Mouse (Mus musculus): Measurements from ENCODE around the gene Rfng. TPM values are rescaled to one million over a fixed set of nuclear protein-coding genes. Genes with fewer than 3 reads are reported as not detected.
"Not testable (repeated sequence)": the region's sequence is repeated elsewhere in the genome, so short reads cannot be mapped to it uniquely, and the experiment has no call there.

The Rfng gene
- polyA plus RNA-seq, 1 experiment from 2014 or later = 23.7 TPM

DNA sequence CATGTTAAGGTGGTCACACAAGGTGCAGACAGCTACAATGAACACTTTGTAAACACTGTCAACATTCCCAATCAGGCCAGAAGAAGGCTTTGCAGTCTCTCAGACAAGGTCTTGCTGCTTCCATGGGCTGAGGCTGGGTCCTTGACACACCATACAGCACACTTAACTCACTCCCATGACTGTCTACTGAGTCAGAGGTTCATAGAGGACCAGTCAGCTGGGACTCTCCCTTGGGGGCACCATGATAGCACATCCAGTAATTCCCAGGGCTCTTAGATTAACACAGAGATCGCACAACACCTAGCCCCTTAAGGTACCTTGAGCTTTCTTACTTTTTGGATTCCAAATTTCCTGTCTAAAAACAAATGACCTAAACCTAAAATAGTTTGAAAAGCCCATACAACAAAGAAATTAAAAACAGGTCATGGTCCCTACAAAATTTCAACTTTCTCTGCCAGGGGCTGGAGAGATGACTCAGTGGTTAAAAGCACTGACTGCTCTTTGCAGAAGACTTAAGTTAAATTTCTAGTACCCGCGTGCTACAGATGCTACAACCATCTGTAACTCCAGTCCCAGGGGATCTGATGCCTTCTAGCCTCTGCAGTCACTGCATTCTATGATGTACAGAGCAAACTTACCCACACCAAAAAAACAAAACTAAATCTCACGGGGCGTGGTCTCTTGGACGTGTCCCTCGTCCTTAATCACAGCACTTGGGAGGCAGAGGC lies 10.4 kb downstream of the Rfng start:
- Histone ChIP-seq H3K27me3 (ENCODE audit: control insufficient read depth, insufficient read depth, low read length) (no peaks in the 10 kb centered on the region), H3K4me1 (ENCODE audit: control insufficient read depth, insufficient read depth, low read length) (0 out of 2 replicates have a peak, but pooled peaks cover 2% of the 10 kb centered on the region), H3K36me3 (ENCODE audit: control insufficient read depth, insufficient read depth, low read length) (no peaks in the 10 kb centered on the region), H3K4me3 (ENCODE audit: low read depth, low read length) (no peak overlapping the region), H3K9me3 (ENCODE audit: control insufficient read depth, low read length) (no peaks in the 10 kb centered on the region), H3K27ac (replicated peaks; ENCODE audit: low read depth, low read length) (no peak overlapping the region), H3K9ac (ENCODE audit: low read length) (no peak overlapping the region), H3K4me2 (ENCODE audit: low read depth, severe bottlenecking) (no peak overlapping the region)
- ATAC-seq (ENCODE audit: insufficient number of reproducible peaks, low FRiP score, low TSS enrichment, low read depth) (no peak), DNase-seq (ENCODE audit: low spot score) (no peak)
- WGBS = 86% methylated on average over 7 of the region's 7 CpGs

DNA sequence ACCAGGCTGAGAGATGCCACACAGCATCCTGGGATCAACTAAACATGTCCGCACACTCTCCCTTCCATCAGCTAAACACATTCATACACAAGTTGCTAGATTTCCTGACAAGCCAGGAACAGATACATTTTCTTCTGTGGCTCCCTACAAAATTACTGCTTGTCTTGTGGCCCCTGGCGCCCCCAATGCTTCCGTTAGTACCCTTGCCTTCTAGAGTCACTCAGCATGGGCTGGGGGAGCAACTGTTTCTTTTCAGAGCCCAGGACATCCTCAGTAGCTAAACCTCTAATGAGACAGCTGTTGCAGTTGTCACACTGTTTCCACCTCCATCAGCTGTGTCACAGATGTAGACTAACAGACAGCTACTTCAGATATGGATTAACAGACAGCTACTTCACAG lies 11.3 kb downstream of the Rfng start:
- Histone ChIP-seq H3K36me3 (ENCODE audit: control insufficient read depth, insufficient read depth, low read length) (no peaks in the 10 kb centered on the region), H3K27me3 (ENCODE audit: control insufficient read depth, insufficient read depth, low read length) (no peaks in the 10 kb centered on the region), H3K27ac (replicated peaks; ENCODE audit: low read depth, low read length) (no peak overlapping the region), H3K4me1 (ENCODE audit: control insufficient read depth, insufficient read depth, low read length) (0 out of 2 replicates have a peak, but pooled peaks cover 2% of the 10 kb centered on the region), H3K4me2 (ENCODE audit: low read depth, severe bottlenecking) (no peak overlapping the region), H3K9me3 (ENCODE audit: control insufficient read depth, low read length) (no peaks in the 10 kb centered on the region), H3K9ac (ENCODE audit: low read length) (no peak overlapping the region), H3K4me3 (ENCODE audit: low read depth, low read length) (no peak overlapping the region)
- ATAC-seq (ENCODE audit: insufficient number of reproducible peaks, low FRiP score, low TSS enrichment, low read depth) = no peak
- 74% methylated on average over 3 of the region's 3 CpGs for WGBS
- DNase-seq (ENCODE audit: low spot score) = no peak

DNA sequence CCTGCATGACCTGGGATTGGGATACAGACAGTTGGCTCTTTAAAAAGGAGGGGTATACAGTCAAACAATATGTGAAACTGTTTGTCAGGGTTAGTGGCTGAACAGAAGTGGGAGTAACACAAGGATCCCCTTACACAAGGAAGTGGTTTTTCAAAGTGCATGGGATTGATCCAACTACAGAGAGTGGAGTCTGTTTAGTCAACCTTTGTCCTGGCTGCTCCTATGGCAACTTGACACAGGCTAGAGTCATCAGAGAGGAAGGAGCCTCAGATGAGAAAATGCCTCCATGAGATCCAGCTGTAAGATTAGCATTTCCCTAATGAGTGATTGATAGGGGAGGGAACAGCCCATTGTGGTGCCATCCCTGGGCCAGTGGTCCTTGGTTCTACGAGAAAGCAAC lies 15.8 kb downstream of the Rfng start:
- Histone ChIP-seq H3K4me2 (ENCODE audit: low read depth, severe bottlenecking) (no peak overlapping the region), H3K27ac (replicated peaks; ENCODE audit: low read depth, low read length) (no peak overlapping the region), H3K27me3 (ENCODE audit: control insufficient read depth, insufficient read depth, low read length) (no peaks in the 10 kb centered on the region), H3K9me3 (ENCODE audit: control insufficient read depth, low read length) (no peaks in the 10 kb centered on the region), H3K4me3 (ENCODE audit: low read depth, low read length) (no peak overlapping the region), H3K9ac (ENCODE audit: low read length) (no peak overlapping the region), H3K36me3 (ENCODE audit: control insufficient read depth, insufficient read depth, low read length) (no peaks in the 10 kb centered on the region), H3K4me1 (ENCODE audit: control insufficient read depth, insufficient read depth, low read length) (no peaks in the 10 kb centered on the region)
- WGBS = 69% methylated on average over 1 of the region's 1 CpGs
- no peak for ATAC-seq (ENCODE audit: insufficient number of reproducible peaks, low FRiP score, low TSS enrichment, low read depth)
- no peak for DNase-seq (ENCODE audit: low spot score)

DNA sequence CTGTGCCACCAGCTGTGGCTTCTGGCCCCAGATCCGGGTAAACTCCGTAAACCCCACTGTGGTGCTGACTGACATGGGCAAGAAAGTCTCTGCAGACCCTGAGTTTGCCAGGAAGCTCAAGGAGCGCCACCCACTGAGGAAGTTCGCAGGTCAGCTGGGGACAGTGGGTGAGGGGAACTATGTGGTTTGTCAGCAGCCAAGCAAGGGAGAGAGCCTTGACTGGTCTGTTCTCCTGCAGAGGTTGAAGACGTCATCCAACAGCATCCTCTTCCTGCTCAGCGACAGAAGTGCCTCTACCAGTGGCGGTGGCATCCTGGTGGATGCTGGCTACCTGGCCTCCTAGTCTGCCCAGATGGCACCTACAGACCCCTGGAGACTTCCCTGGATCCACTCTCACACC lies 17.0 kb downstream of the Rfng start:
- H3K9me3 ChIP-seq (ENCODE audit: control insufficient read depth, low read length); ATAC-seq (ENCODE audit: insufficient number of reproducible peaks, low FRiP score, low TSS enrichment, low read depth); H3K4me2 ChIP-seq (ENCODE audit: low read depth, severe bottlenecking); H3K27me3 ChIP-seq (ENCODE audit: control insufficient read depth, insufficient read depth, low read length); DNase-seq (ENCODE audit: low spot score); H3K4me1 ChIP-seq (ENCODE audit: control insufficient read depth, insufficient read depth, low read length); H3K9ac ChIP-seq (ENCODE audit: low read length); H3K36me3 ChIP-seq (ENCODE audit: control insufficient read depth, insufficient read depth, low read length); H3K4me3 ChIP-seq (ENCODE audit: low read depth, low read length); H3K27ac ChIP-seq (replicated peaks; ENCODE audit: low read depth, low read length): not testable (repeated sequence)
- WGBS = 76% methylated on average over 3 of the region's 7 CpGs

DNA sequence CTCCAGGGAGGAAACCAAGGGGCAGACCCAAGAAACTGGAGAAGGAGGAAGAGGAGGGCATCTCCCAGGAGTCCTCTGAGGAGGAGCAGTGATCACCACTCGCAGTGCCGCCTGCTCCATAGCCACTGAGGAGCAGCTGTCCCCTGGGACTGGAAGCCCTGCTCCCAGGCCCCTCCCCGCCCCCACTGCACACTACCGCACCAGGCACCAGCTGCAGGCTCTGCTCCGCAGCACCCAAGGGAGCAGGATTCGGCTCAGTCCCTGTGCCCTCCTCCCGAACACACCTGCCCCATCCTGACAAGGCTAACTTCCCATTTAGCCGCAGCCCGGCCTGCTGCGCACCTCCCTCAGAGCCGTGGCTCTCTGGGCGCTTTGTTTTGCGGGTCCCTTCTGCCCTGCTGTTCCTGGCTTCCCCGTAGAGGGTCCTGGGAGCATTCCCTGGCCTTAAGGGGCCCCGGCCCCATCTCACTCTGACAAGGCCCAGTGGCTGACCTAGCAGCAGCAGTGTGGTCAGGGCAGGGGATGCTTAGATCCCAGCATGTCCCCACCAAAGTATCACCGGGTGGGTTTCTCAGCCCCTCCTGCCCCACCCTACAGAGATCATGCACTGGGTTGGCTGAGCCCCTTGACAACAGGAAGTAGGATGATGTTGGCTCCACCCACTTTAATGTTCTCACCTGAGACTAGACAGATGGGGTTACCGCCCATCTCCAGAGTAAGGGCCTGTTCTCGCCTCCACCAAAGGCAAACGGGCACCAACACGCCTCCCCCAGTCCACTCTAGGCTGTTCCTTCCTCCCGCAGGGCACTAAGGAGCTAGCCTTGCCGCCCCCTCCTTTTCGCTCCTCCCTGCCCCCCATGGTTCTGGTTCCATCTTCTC lies 20.6 kb downstream of the Rfng start:
- not testable (repeated sequence) for H3K27ac ChIP-seq (replicated peaks; ENCODE audit: low read depth, low read length); H3K27me3 ChIP-seq (ENCODE audit: control insufficient read depth, insufficient read depth, low read length); H3K9ac ChIP-seq (ENCODE audit: low read length); DNase-seq (ENCODE audit: low spot score); ATAC-seq (ENCODE audit: insufficient number of reproducible peaks, low FRiP score, low TSS enrichment, low read depth); H3K4me1 ChIP-seq (ENCODE audit: control insufficient read depth, insufficient read depth, low read length); H3K4me2 ChIP-seq (ENCODE audit: low read depth, severe bottlenecking); H3K4me3 ChIP-seq (ENCODE audit: low read depth, low read length); H3K9me3 ChIP-seq (ENCODE audit: control insufficient read depth, low read length); H3K36me3 ChIP-seq (ENCODE audit: control insufficient read depth, insufficient read depth, low read length)
- 0% methylated on average over 3 of the region's 23 CpGs for WGBS

DNA sequence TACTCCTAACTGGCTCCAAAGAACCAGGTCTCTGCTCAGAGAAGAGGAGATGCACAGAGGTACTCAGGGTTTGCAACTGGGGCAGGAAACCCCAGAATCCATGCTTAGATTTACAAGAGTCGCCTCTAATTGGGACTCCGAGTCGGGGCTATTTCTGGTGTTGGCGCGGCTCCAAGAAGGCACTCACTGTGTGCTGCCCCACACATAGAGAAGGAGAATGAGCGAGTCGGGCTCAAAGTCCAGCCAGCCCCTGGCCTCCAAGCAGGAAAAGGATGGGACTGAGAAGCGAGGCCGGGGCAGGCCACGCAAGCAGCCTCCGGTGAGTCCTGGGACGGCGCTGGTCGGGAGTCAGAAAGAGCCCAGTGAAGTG lies 21.4 kb downstream of the Rfng start, which contains the start of gene Hmga1b:
Gene Hmga1b (plus strand): TSS at position 123 of the 370 bp plus-strand sequence.
- H3K4me2 ChIP-seq (ENCODE audit: low read depth, severe bottlenecking); H3K4me3 ChIP-seq (ENCODE audit: low read depth, low read length): not testable (repeated sequence)

DNA sequence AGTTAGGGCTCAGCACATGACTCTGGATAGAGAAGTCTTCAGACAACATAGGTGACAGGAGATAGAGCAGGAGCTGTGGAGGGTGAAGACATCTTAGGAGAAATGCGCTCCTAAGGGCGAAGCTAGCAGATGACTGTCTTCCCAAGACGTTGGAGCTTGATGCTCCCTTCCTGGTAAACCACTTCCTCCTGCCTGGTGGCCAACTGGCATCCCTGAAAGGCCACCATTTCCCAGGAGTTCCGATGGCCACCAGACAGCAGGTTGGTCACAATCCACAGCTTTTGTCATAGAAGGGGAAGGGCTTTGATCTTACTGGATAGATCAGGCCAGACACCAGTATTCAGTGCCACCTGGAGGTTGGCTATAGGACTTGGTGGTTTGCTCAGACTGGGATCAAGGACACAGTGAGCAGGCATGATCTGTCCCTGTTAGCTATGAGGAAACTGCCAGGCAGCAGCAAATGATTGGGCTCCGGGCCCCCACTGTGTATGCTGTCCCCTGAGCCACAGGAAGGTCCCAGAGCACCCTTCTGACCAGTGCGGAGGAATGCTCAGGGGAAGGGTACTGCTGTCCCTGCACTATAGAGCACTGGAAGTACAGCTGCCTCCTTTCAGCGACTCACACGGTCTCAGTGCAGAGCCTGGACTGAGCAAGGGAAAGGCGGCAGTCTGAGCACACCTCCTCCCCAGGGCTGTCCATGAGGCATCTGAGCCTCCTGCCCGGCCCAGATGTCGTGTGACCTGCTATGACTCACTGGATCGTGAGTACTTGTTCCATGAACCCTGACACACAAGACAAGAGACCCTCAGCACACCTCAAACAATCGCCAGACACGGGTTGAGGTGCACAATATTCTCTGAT lies 22.0 kb downstream of the Rfng start:
- no peak overlapping the region for H3K4me2 ChIP-seq (ENCODE audit: low read depth, severe bottlenecking)
- 75% methylated on average over 14 of the region's 14 CpGs for WGBS
- H3K9me3 ChIP-seq (ENCODE audit: control insufficient read depth, low read length) = peaks cover 8% of the 10 kb centered on the region; the same call in 1 of the 2 replicates
- DNase-seq (ENCODE audit: low spot score) = no peak
- H3K27ac ChIP-seq (replicated peaks; ENCODE audit: low read depth, low read length) = no peak overlapping the region
- no peak overlapping the region for H3K4me3 ChIP-seq (ENCODE audit: low read depth, low read length)
- no peak for ATAC-seq (ENCODE audit: insufficient number of reproducible peaks, low FRiP score, low TSS enrichment, low read depth)
- peaks cover 10% of the 10 kb centered on the region for H3K27me3 ChIP-seq (ENCODE audit: control insufficient read depth, insufficient read depth, low read length)
- H3K36me3 ChIP-seq (ENCODE audit: control insufficient read depth, insufficient read depth, low read length) = no peaks in the 10 kb centered on the region
- H3K4me1 ChIP-seq (ENCODE audit: control insufficient read depth, insufficient read depth, low read length) = no peaks in the 10 kb centered on the region
- no peak overlapping the region for H3K9ac ChIP-seq (ENCODE audit: low read length)

More for the DNA sequence above, 21.4 kb downstream of the Rfng start, which contains the start of gene Hmga1b:
- H3K4me1 ChIP-seq (ENCODE audit: control insufficient read depth, insufficient read depth, low read length); H3K27me3 ChIP-seq (ENCODE audit: control insufficient read depth, insufficient read depth, low read length); H3K27ac ChIP-seq (replicated peaks; ENCODE audit: low read depth, low read length); H3K9ac ChIP-seq (ENCODE audit: low read length); H3K36me3 ChIP-seq (ENCODE audit: control insufficient read depth, insufficient read depth, low read length); DNase-seq (ENCODE audit: low spot score); ATAC-seq (ENCODE audit: insufficient number of reproducible peaks, low FRiP score, low TSS enrichment, low read depth); H3K9me3 ChIP-seq (ENCODE audit: control insufficient read depth, low read length): not testable (repeated sequence)
- WGBS = 23% methylated on average over 13 of the region's 14 CpGs

DNA sequence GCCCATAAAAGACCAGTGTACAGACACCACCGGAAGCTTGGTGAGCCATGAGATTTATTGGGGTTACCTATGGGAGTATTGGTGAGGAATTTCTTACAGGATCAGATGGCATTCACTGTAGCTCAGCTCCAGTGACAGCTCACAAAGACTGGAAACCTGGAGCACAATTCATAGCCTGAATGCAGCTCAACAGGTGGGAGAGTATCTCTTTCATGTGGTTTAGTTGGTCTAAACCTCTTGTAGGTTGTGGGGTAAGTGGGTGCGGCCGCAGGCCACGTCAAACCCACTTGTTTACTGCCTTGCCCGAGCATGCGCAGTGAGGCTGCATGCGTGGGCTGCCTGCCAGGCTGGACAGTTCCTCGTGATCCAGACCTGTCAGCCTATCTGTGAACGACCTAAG lies 23.8 kb downstream of the Rfng start:
- Histone ChIP-seq H3K4me3 (ENCODE audit: low read depth, low read length) (no peak overlapping the region), H3K9ac (ENCODE audit: low read length) (no peak overlapping the region), H3K36me3 (ENCODE audit: control insufficient read depth, insufficient read depth, low read length) (no peaks in the 10 kb centered on the region), H3K27me3 (ENCODE audit: control insufficient read depth, insufficient read depth, low read length) (peaks cover 10% of the 10 kb centered on the region), H3K4me1 (ENCODE audit: control insufficient read depth, insufficient read depth, low read length) (no peaks in the 10 kb centered on the region), H3K9me3 (ENCODE audit: control insufficient read depth, low read length) (peaks cover 8% of the 10 kb centered on the region; the same call in 1 of the 2 replicates), H3K27ac (replicated peaks; ENCODE audit: low read depth, low read length) (no peak overlapping the region), H3K4me2 (ENCODE audit: low read depth, severe bottlenecking) (no peak overlapping the region)
- WGBS = 91% methylated on average over 9 of the region's 9 CpGs
- no peak for DNase-seq (ENCODE audit: low spot score)
- no peak for ATAC-seq (ENCODE audit: insufficient number of reproducible peaks, low FRiP score, low TSS enrichment, low read depth)
